Mouse (Mus musculus): ENCODE measurements around the gene Itprid2.
"Not testable (repeated sequence)": the region's sequence is repeated elsewhere in the genome, so short reads cannot be mapped to it uniquely, and the experiment has no call there.

- TF ChIP-seq CTCF (IDR thresholded peaks at IDR 0.05; ENCODE audit: borderline replicate concordance, extremely low read depth, insufficient read depth, insufficient read length); POLR2A (IDR thresholded peaks at IDR 0.05; ENCODE audit: borderline replicate concordance, extremely low read depth, insufficient read depth, insufficient read length, poor library complexity, severe bottlenecking): not testable (repeated sequence)
Measured at GRCm38 (mm10) chr2:79601109-79601508, 34.0 kb upstream of the Itprid2 start.
